Mouse (Mus musculus) cortical plate, adult 2 months (tissue): ENCODE data around the gene Tm9sf4.

Source experiments
- CTCF ChIP-seq: fragments of 200-500 bp; IDR thresholded peaks from 2 replicates; pipeline ENCODE4 v1.5.1; 2011; ENCODE audit warnings: mild to moderate bottlenecking, control low read depth, low read length; ENCODE audit not compliant: insufficient read depth; ENCODE audit errors: extremely low read depth
- POLR2A ChIP-seq: fragments of 200-500 bp; IDR thresholded peaks from 2 replicates; pipeline ENCODE4 v1.6.1; 2011; ENCODE audit warnings: mild to moderate bottlenecking, low read length, control low read depth; ENCODE audit not compliant: insufficient read depth; ENCODE audit errors: extremely low read depth

DNA sequence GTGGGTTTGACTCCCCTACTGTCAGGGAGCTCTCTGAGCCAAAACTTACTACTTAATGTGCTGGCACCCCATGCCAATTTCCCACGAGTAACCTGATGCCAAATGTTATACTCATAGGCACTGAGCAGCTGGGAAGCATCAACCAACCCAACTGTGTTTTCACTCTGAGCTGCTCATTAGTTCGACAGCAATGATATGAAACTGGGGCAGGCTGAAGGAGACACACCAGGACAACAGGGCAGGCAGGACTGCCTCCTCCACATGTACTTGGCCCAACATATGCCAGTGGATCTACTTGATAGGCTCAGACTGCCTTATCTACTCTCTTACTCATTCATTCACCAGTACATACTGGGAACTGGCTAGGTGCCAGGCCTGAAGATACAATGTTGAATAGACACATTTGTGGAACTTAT lies 25.1 kb downstream of the Tm9sf4 start:
- no peak for TF ChIP-seq POLR2A
- TF ChIP-seq CTCF = no peak
